7 mouse cellular contexts compared by ENCODE assay signal in genomic region chr17:27837850-27838249, GRCm38 (mm10). TPM values are rescaled to one million over a fixed set of nuclear protein-coding genes. Genes with fewer than 3 reads are reported as not detected.
DNase-seq lines count a peak whose midpoint lies in the region; ATAC-seq and TF ChIP-seq lines count a peak whose summit lies in the region.
"Not testable (repeated sequence)": the region's sequence is repeated elsewhere in the genome, so short reads cannot be mapped to it uniquely, and the experiment has no call there.

TSS of gene Snrpc (plus strand) at chr17:27838150.

- H3K4me1 ChIP-seq in forebrain, embryonic 10.5 days, result peaks cover 18% of the 10 kb centered on the region
- H3K4me1 ChIP-seq in heart, adult 2 months (ENCODE audit: control insufficient read depth, insufficient read depth, low read length); hindbrain, embryonic 14.5 days (replicated peaks; ENCODE audit: control insufficient read depth, insufficient read depth, low read length); liver, embryonic 14.5 days (replicated peaks; ENCODE audit: control insufficient read depth in 2 of 2, insufficient read depth in 2 of 2, low read length in 1 of 2): not testable (repeated sequence)
- peaks cover 12% of the 10 kb centered on the region for H3K4me1 ChIP-seq in midbrain, embryonic 16.5 days (ENCODE audit: control insufficient read depth, insufficient read depth, low read length)

- H3K9me3 ChIP-seq in forebrain, embryonic 10.5 days; hindbrain, embryonic 14.5 days (ENCODE audit: control insufficient read depth, low read length); liver, embryonic 14.5 days (ENCODE audit: control insufficient read depth, low read length); midbrain, embryonic 16.5 days (replicated peaks; ENCODE audit: control insufficient read depth, low read length, poor library complexity, severe bottlenecking): not testable (repeated sequence)

- H3K79me2 ChIP-seq in heart, adult 2 months (replicated peaks; ENCODE audit: control insufficient read depth, insufficient read depth, low read length), result not testable (repeated sequence)

- WGBS in forebrain, embryonic 10.5 days, result 86% methylated on average over 4 of the region's 4 CpGs
- WGBS in heart, adult 2 months, result 73% methylated on average over 4 of the region's 4 CpGs
- 88% methylated on average over 2 of the region's 4 CpGs for WGBS in hindbrain, embryonic 14.5 days
- 66% methylated on average over 3 of the region's 4 CpGs for WGBS in liver, embryonic 14.5 days (ENCODE audit: insufficient replicate concordance)
- WGBS in midbrain, embryonic 16.5 days, result 68% methylated on average over 3 of the region's 4 CpGs

- not testable (repeated sequence) for DNase-seq in adrenal gland, postnatal 25 days; forebrain, embryonic 10.5 days (ENCODE audit: extremely low spot score, low spot score); heart, adult 2 months; hindbrain, embryonic 14.5 days (ENCODE audit: low spot score); layer of hippocampus, postnatal 25 days (ENCODE audit: extremely low spot score in 1 of 2, low spot score in 1 of 2); liver, embryonic 14.5 days (ENCODE audit: low read depth in 3 of 3, low spot score in 3 of 3)

- not testable (repeated sequence) for H3K9ac ChIP-seq in heart, adult 2 months (ENCODE audit: low read depth, low read length); hindbrain, embryonic 14.5 days; midbrain, embryonic 16.5 days (ENCODE audit: low read depth, low read length)
- peak within 1 kb of the TSS; percentile 6; the same call in 1 of the 2 replicates for H3K9ac ChIP-seq in liver, embryonic 14.5 days (replicated peaks)

- TF ChIP-seq POLR2A in heart, adult 2 months (IDR thresholded peaks at IDR 0.05; ENCODE audit: insufficient read depth, low read depth, low read length), result not testable (repeated sequence)

- H3K27ac ChIP-seq in forebrain, embryonic 10.5 days; heart, adult 2 months; hindbrain, embryonic 14.5 days; liver, embryonic 14.5 days; midbrain, embryonic 16.5 days (ENCODE audit: low read length): not testable (repeated sequence)

- peaks cover 11% of the 10 kb centered on the region for H3K36me3 ChIP-seq in forebrain, embryonic 10.5 days (replicated peaks)
- H3K36me3 ChIP-seq in heart, adult 2 months (ENCODE audit: control insufficient read depth, insufficient read depth, low read length); liver, embryonic 14.5 days (replicated peaks; ENCODE audit: control insufficient read depth, insufficient read depth, low read depth); midbrain, embryonic 16.5 days (ENCODE audit: control insufficient read depth, insufficient read depth, low read length): not testable (repeated sequence)
- H3K36me3 ChIP-seq in hindbrain, embryonic 14.5 days (replicated peaks; ENCODE audit: control insufficient read depth, insufficient read depth), result peaks cover 13% of the 10 kb centered on the region

- TF ChIP-seq CTCF in heart, adult 2 months (IDR thresholded peaks at IDR 0.05); liver, embryonic 14.5 days (IDR thresholded peaks at IDR 0.05; ENCODE audit: low read depth): not testable (repeated sequence)

- not testable (repeated sequence) for H3K4me3 ChIP-seq in forebrain, embryonic 10.5 days; heart, adult 2 months; hindbrain, embryonic 14.5 days (replicated peaks; ENCODE audit: low read length); midbrain, embryonic 16.5 days (ENCODE audit: low read depth, low read length)
- peak within 1 kb of the TSS in 1 of 2 experiments; percentile 89; a peak in 2 of 4 replicates for H3K4me3 ChIP-seq in liver, embryonic 14.5 days (ENCODE audit: insufficient read depth in 1 of 2, low read depth in 2 of 2, low read length in 2 of 2)

- intact Hi-C loops in heart, adult 2 months (cut with DNase I), result not testable (repeated sequence)

- not testable (repeated sequence) for H3K4me2 ChIP-seq in hindbrain, embryonic 14.5 days (replicated peaks); midbrain, embryonic 16.5 days (ENCODE audit: low read length)
- peak within 1 kb of the TSS; percentile 82 for H3K4me2 ChIP-seq in liver, embryonic 14.5 days (ENCODE audit: low read depth)

- H3K27me3 ChIP-seq in forebrain, embryonic 10.5 days (ENCODE audit: poor library complexity, severe bottlenecking); heart, adult 2 months (ENCODE audit: control insufficient read depth, insufficient read depth, low read length); hindbrain, embryonic 14.5 days (ENCODE audit: control insufficient read depth, insufficient read depth, low read length); liver, embryonic 14.5 days (ENCODE audit: control insufficient read depth, insufficient read depth, low read length); midbrain, embryonic 16.5 days (ENCODE audit: control insufficient read depth, insufficient read depth, low read depth, low read length): not testable (repeated sequence)

- TF ChIP-seq EP300 in heart, adult 2 months (IDR thresholded peaks at IDR 0.05; ENCODE audit: insufficient read depth, low read depth, low read length); liver, embryonic 14.5 days (IDR thresholded peaks at IDR 0.05; ENCODE audit: low read depth): not testable (repeated sequence)

- not testable (repeated sequence) for ATAC-seq in hindbrain, embryonic 14.5 days (ENCODE audit: low FRiP score); liver, embryonic 14.5 days (ENCODE audit: insufficient read depth); midbrain, embryonic 16.5 days

RNA-seq across cellular contexts. Expression of gene Snrpc, which starts in this region (rescaled TPM):
- total RNA-seq in adrenal gland, postnatal 25 days (2021), result 86.4 and 87.9 TPM in 2 replicates
- polyA plus RNA-seq in forebrain, embryonic 10.5 days (2016; fragmentation: Nextera tagmentation; extraction: Ambion mirVana), result 413 and 428 TPM in 2 replicates
- 10 to 100 TPM; 44.5 to 55.2 TPM for total RNA-seq in heart, adult 2 months (2021)
- 43.4 and 52.4 TPM in 2 replicates for polyA plus RNA-seq in heart, adult 2 months (2012; rRNA removed)
- 202 and 223 TPM in 2 replicates for polyA plus RNA-seq in hindbrain, embryonic 14.5 days (2014; fragmentation: Nextera tagmentation; extraction: Ambion mirVana)
- 10 to 100 TPM; 61.5 TPM for total RNA-seq in layer of hippocampus, postnatal 25 days (2021)
- 85.1 and 105 TPM in 2 replicates for polyA plus RNA-seq in liver, embryonic 14.5 days (2012; rRNA removed)
- 145 and 150 TPM in 2 replicates for polyA plus RNA-seq in liver, embryonic 14.5 days (2014; fragmentation: Nextera tagmentation; extraction: Ambion mirVana)
- 193 and 197 TPM in 2 replicates for polyA plus RNA-seq in midbrain, embryonic 16.5 days (2015; fragmentation: Nextera tagmentation; extraction: Ambion mirVana)
